Mouse (Mus musculus) liver, postnatal 0 days (tissue): ENCODE data around the gene Smad3. TPM values are rescaled to one million over a fixed set of nuclear protein-coding genes. Genes with fewer than 3 reads are reported as not detected.

Source experiments
- ATAC-seq: fragments of 200-750 bp; cut with Nextera tagmentation; 2 replicates; pipeline ENCODE4 v1.8.0; 2017; ENCODE audit warnings: mild to moderate bottlenecking, moderate library complexity
- DNase-seq: peaks from one replicate; pipeline ENCODE4 v3.0.0-alpha.2; 2016
- H3K27ac ChIP-seq: fragments of 300-500 bp; sonication (generic); 2 replicates; pipeline ENCODE4 v1.5.1; 2014; ENCODE audit warnings: antibody characterized with exemption, moderate library complexity, mild to moderate bottlenecking, low read depth
- H3K27me3 ChIP-seq: fragments of 300-500 bp; sonication (generic); 2 replicates; pipeline ENCODE4 v1.6.1; 2014; ENCODE audit warnings: low read length, control low read depth, mixed read lengths; ENCODE audit not compliant: insufficient read depth
- H3K36me3 ChIP-seq: fragments of 300-500 bp; sonication (generic); replicated peaks from 2 replicates; pipeline ENCODE4 v1.6.1; 2014; ENCODE audit warnings: mild to moderate bottlenecking, control low read depth, low read length, moderate library complexity, mixed read lengths; ENCODE audit not compliant: insufficient read depth
- H3K4me1 ChIP-seq: fragments of 300-500 bp; sonication (generic); 2 replicates; pipeline ENCODE4 v1.6.1; 2014; ENCODE audit warnings: antibody characterized with exemption, mild to moderate bottlenecking, control low read depth; ENCODE audit not compliant: insufficient read depth
- H3K4me2 ChIP-seq: fragments of 300-500 bp; sonication (generic); 2 replicates; pipeline ENCODE4 v1.6.1; 2014; ENCODE audit warnings: low read depth, mild to moderate bottlenecking, low read length, moderate library complexity, mixed read lengths
- H3K4me3 ChIP-seq: fragments of 300-500 bp; sonication (generic); 2 replicates; pipeline ENCODE4 v1.5.1; 2014; ENCODE audit warnings: low read depth, low read length
- H3K9ac ChIP-seq: fragments of 300-500 bp; sonication (generic); replicated peaks from 2 replicates; pipeline ENCODE4 v1.6.1; 2014; ENCODE audit warnings: mild to moderate bottlenecking, moderate library complexity
- H3K9me3 ChIP-seq: fragments of 300-500 bp; sonication (generic); 2 replicates; pipeline ENCODE4 v1.6.1; 2016; ENCODE audit warnings: mild to moderate bottlenecking, control low read depth, low read length, mixed read lengths
- CTCF ChIP-seq: sonication (generic); IDR thresholded peaks from 2 replicates; pipeline ENCODE4 v1.5.1; 2016; ENCODE audit warnings: antibody characterized with exemption, low read depth
- EP300 ChIP-seq: IDR thresholded peaks from 2 replicates; pipeline ENCODE4 v1.6.1; 2016; ENCODE audit warnings: antibody characterized with exemption, low read depth, mild to moderate bottlenecking
- WGBS: fragments of 180-500 bp; shearing (Covaris S2); extraction: QIAGEN DNeasy Blood & Tissue Kit; methylation state at CpG from one replicate; pipeline ENCODE4 v1.1.7; 2014; ENCODE audit not compliant: insufficient replicate concordance; 5-methylcytosine and 5-hydroxymethylcytosine counted together
- polyA plus RNA-seq: library from polyadenylated mRNA; unstranded; fragments of >200 nt; fragmentation: Nextera tagmentation; extraction: Ambion mirVana; gene quantifications from 2 replicates; pipeline ENCODE4 v1.2.1, GENCODE M21; 2015

Gene Smad3
- polyA plus RNA-seq, 1 experiment from 2014 or later, result 2.1 TPM

DNA sequence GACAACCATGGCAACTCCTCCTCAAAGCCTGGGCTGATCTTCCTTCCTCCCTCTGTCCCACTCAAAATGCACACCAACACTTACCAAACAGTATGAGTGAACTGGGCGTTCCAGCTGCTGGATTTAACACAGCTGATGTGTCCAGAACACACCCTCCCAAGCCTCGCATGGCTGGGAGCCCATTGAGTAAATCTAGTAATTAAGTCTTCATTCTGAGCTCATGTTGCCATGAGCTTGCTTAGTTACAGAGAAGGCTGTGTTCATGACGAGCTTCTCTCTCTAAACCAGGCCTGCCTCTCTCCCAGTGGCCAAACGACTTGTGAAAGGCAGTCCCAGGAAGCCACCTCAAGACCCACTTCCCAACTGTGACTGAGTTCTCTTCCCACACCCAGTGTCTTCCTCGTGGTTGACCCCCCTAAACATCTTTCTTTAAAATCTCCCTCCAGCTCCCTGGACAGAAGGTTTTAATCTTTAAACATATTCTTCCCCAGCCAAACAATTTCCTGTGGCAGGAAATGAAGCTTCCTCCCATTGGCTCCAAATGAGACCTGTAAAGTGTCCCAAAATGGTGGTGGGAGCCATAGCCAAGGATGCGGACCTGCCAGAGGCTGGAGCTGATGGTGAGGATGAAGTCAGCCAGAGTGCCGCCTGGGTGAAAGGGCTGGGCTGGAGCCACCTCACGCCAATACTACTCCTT, 84.8 kb downstream of the Smad3 start:
- ATAC-seq, result no peak
- no peaks in the 10 kb centered on the region for H3K36me3 ChIP-seq
- TF ChIP-seq CTCF, result no peak
- no peak for TF ChIP-seq EP300
- DNase-seq, result no peak
- H3K27ac ChIP-seq, result no peak overlapping the region
- H3K4me1 ChIP-seq, result peaks cover 18% of the 10 kb centered on the region
- H3K27me3 ChIP-seq, result no peaks in the 10 kb centered on the region
- H3K4me2 ChIP-seq, result no peak overlapping the region
- H3K4me3 ChIP-seq, result no peak overlapping the region
- no peak overlapping the region for H3K9ac ChIP-seq
- H3K9me3 ChIP-seq, result no peaks in the 10 kb centered on the region
- WGBS, result 41% methylated on average over 8 of the region's 8 CpGs

DNA sequence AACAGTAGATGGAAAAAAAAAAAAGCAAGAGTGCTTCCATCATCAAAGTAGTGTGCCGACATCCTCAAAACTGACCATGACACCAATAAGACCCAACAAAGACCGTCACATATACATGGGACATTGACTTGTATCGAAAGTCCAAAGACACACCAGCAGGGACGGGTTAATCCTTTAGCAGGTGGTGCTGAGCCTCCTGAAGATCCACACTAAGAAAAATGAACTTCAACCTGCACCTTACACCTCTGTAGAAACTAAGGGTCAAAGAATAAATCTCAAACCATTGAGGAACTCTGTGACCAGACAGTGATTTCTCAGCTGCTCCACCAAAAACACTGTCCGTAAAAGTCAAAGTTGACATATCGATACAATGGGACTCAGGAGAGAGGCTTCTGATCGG, 88.0 kb downstream of the Smad3 start:
- DNase-seq, result no peak

GRCm38 (mm10) chr9:63668621-63669020, 89.2 kb downstream of the Smad3 start:
- 67% methylated on average over 1 of the region's 1 CpGs for WGBS
- no peak for DNase-seq

More for the DNA sequence above, 88.0 kb downstream of the Smad3 start:
- WGBS, result 92% methylated on average over 7 of the region's 7 CpGs
- Histone ChIP-seq H3K27ac (no peak overlapping the region), H3K4me3 (no peak overlapping the region), H3K4me2 (no peak overlapping the region), H3K36me3 (peaks cover 10% of the 10 kb centered on the region; the same call in 1 of the 2 replicates), H3K27me3 (no peaks in the 10 kb centered on the region), H3K4me1 (peaks cover 11% of the 10 kb centered on the region; the same call in 1 of the 2 replicates), H3K9ac (no peak overlapping the region), H3K9me3 (no peaks in the 10 kb centered on the region)
- no peak for ATAC-seq
- TF ChIP-seq EP300 (no peak), CTCF (no peak)

GRCm38 (mm10) chr9:63667373-63667724, 90.4 kb downstream of the Smad3 start:
- 80% methylated on average over 8 of the region's 8 CpGs for WGBS

More at GRCm38 (mm10) chr9:63668621-63669020, 89.2 kb downstream of the Smad3 start:
- peaks cover 12% of the 10 kb centered on the region; the same call in 1 of the 2 replicates for H3K36me3 ChIP-seq
- no peak overlapping the region for H3K4me3 ChIP-seq
- no peaks in the 10 kb centered on the region for H3K27me3 ChIP-seq
- no peaks in the 10 kb centered on the region for H3K9me3 ChIP-seq
- no peak overlapping the region for H3K9ac ChIP-seq
- peaks cover 11% of the 10 kb centered on the region; the same call in 1 of the 2 replicates for H3K4me1 ChIP-seq
- TF ChIP-seq CTCF, result no peak
- TF ChIP-seq EP300, result no peak
- H3K4me2 ChIP-seq, result no peak overlapping the region
- ATAC-seq, result no peak
- H3K27ac ChIP-seq, result no peak overlapping the region

DNA sequence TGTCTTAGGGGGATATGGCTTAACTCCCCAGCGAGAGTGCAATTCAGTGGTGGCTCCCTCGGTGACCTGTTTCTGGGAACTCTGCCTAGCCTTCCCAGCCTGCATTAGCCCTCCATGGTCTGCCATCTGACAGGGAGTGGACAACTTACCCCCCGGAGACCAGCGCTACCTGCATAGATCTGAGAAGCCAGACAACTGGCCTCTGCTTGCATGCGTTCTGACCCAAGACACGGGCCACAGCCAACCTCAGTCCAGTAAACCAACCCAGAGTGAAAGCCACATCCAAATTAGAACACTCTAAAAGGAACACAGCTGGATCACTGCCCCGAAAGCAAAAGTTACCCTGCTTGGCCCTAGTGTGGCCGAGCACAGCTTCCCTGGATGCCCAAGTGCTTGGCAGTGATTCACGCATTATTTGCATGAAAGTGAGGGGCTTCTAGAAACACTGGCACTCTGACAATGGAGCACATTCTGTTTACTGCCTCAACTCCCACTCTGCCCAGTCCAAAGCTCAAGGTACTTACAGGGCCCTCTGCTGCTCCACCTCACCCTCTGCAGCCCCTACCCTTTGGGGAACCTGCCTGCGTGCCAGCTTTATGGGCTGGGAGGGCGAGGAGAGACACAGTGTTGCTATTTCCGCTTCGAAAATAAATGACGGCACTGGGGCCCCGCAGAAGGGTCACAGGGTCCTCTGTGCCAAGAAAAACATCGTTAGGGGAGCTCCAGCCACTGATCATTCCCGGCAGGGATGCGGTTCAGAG, 91.0 kb downstream of the Smad3 start:
- peaks cover 3% of the 10 kb centered on the region; the same call in 1 of the 2 replicates for H3K4me1 ChIP-seq
- no peak overlapping the region for H3K4me2 ChIP-seq
- no peaks in the 10 kb centered on the region for H3K9me3 ChIP-seq
- TF ChIP-seq EP300 (no peak), CTCF (no peak)
- DNase-seq (no peak), ATAC-seq (no peak)
- no peak overlapping the region for H3K9ac ChIP-seq
- no peak overlapping the region for H3K27ac ChIP-seq
- H3K4me3 ChIP-seq, result no peak overlapping the region
- H3K27me3 ChIP-seq, result no peaks in the 10 kb centered on the region
- WGBS, result 79% methylated on average over 18 of the region's 18 CpGs
- H3K36me3 ChIP-seq, result peaks cover 15% of the 10 kb centered on the region

More at GRCm38 (mm10) chr9:63667373-63667724, 90.4 kb downstream of the Smad3 start:
- Histone ChIP-seq H3K9ac (no peak overlapping the region), H3K4me3 (no peak overlapping the region), H3K27ac (no peak overlapping the region), H3K4me2 (no peak overlapping the region), H3K36me3 (peaks cover 12% of the 10 kb centered on the region; the same call in 1 of the 2 replicates), H3K4me1 (peaks cover 6% of the 10 kb centered on the region; the same call in 1 of the 2 replicates), H3K27me3 (no peaks in the 10 kb centered on the region), H3K9me3 (no peaks in the 10 kb centered on the region)
- TF ChIP-seq EP300 (no peak), CTCF (no peak)
- ATAC-seq (no peak), DNase-seq (no peak)

DNA sequence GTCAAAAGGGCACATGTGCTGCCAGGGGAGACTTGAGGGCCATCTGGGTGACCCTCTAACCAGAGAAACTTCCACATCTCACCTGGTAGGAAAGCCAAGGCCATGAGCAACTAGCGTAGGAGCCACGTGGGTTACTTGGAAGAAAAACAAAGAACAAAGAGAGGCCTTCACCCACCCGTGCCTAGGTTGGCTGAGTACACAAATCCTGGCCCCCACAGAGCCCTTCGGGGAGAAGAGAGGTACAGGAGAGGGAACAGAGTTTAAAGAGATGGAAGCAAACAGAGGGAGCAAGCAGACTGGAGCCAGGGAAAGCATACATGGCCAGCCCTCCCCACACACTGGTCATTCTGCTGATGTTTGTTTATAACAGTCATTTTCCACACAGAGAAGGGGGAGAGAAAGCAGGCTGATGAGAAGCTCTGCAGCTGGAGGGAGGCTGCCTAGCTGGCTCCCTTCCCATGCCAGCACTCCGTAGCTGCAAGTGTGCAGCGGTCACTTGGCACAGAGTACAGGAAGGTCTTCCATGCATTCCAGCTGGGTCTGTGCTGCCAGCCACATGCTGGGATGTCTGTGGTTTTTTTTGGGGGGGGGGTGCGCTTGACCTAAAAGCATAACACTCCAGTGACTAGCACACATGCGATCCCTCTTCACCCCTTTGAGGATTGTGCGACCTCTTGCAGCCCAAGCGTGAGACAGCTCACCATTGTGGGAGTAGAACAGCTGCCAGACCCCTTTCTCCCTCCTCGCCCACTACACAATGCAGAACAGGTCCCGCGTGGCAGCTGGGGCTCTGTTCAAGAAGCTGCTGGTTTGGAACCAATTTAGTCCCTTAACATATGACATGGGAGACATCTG, 92.8 kb downstream of the Smad3 start:
- Histone ChIP-seq H3K4me3 (no peak overlapping the region), H3K4me2 (no peak overlapping the region), H3K9ac (no peak overlapping the region), H3K36me3 (peaks cover 21% of the 10 kb centered on the region), H3K27ac (no peak overlapping the region), H3K4me1 (peaks cover 3% of the 10 kb centered on the region; the same call in 1 of the 2 replicates), H3K9me3 (no peaks in the 10 kb centered on the region), H3K27me3 (no peaks in the 10 kb centered on the region)
- ATAC-seq (no peak), DNase-seq (no peak)
- TF ChIP-seq EP300, result no peak
- 73% methylated on average over 13 of the region's 13 CpGs for WGBS
